Mouse (Mus musculus): ENCODE measurements at regions not wholly inside any gene's neighbourhood (a gene's known extent, or its start where the extent isn't known, plus 50 kb on each side); places are given as distances from the start of the nearest gene placed in this dataset.
"Not testable (repeated sequence)": the region's sequence is repeated elsewhere in the genome, so short reads cannot be mapped to it uniquely, and the experiment has no call there.

DNA sequence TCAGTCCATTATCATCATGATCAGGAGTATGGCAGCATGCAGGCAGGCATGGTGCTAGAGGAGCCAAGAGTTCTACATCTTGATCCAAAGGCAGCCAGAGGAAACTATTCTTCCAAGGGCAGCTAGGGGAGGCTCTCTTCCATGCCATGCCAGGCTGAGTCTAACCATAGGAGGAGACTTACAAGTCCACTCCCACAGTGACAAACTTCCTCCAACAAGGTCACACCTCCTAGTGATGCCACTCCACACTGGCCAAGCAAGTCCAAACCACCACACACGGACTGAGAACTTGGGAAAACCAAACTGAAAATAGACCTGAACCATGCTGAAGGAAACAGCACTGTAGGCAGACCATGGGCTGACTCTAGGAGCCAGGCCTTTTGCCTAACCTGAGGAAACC lies 197.4 kb downstream of the Prex1 start:
- DNase-seq = no peak

GRCm38 (mm10) chr2:166514664-166515063 lies 199.0 kb downstream of the Prex1 start:
- no peak for DNase-seq

- DNase-seq = no peak
These were observed 201.1 kb downstream of the Prex1 start for GRCm38 (mm10) chr2:166512488-166512887.

DNA sequence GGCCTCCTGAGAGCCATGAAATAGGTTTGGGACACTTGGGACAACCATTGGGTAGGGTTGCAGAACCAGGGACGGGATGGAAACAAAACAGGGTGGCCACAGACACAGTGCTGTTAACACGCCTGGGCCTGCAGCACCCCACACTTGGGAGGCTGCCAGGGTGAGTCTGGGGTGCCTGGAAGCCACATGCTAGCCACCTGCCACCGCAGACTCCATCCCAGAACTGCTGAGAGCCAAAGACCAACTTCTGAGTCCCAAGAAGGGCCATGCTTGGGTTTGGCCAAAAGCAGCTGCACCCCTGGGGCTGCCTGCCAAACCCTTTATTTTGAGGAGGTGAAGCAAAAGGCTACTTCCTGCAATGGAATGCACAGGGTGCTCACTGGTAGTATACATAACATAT lies 202.2 kb downstream of the Prex1 start:
- not testable (repeated sequence) for DNase-seq

GRCm38 (mm10) chr2:166510776-166511175 lies 202.9 kb downstream of the Prex1 start:
- no peak for DNase-seq

GRCm38 (mm10) chr2:166509591-166509990 lies 204.0 kb downstream of the Prex1 start:
- DNase-seq = no peak

GRCm38 (mm10) chr2:166508656-166509420 lies 204.8 kb downstream of the Prex1 start:
- DNase-seq = no peak

DNA sequence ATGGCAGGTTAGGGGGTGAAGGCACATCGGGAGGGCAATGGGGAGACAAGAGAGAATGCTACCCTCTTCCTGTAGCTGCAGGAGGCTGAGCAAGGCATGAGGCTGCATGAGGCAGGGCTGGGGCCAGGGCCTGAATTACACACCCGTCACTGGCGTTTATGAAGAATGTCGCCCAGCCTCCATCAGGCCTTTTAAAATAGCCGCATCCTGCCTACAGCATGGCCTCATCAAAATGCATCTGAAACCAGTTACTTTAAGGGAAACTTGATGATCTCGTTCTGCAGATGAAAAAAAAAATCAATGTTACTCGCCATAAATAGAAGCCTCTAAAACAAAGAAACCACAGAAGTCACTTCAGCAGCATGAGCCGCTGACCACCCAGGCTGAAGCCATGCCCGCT lies 208.3 kb downstream of the Prex1 start:
- no peak for DNase-seq

DNA sequence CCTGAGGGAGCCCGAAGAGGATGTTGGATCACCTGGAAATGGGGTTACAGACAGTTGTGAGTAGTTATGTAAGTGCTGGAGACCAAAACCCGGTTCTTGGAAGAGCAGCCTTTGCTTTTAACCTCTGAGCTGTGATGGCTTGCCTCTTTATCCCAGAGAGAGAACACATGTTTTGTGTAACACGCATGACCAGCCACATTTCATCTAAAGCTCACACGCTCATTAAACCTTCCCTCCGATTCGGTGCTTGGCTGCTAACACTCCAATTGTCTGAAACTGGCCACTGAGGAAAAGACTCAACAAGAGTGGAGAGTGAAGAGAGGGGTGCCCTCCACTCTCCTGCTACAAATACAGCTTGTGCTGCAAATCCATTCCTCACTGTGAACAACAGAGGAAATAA lies 210.0 kb downstream of the Prex1 start:
- no peak for DNase-seq

DNA sequence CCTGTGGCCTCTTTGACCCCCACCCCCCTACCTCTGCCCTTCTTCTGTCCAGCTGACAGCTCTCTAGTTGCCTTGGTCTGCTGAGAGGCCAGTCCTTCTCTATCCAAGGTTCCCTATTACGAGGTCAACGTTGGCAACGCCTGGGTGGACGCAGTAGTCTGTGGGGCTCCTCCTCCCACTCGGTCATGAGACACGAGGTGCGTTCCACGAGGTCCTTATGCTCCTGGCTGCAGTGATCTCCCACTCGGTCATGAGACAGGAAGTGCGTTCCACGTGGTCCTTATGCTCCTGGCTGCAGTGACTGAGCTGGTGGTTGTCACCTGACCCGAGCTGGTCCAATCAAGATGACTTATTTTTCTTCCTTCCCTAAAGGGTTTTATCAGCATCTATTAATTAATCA lies 220.7 kb downstream of the Prex1 start:
- DNase-seq = peak; percentile 26

GRCm38 (mm10) chr2:166492421-166492820 lies 221.2 kb downstream of the Prex1 start:
- peak; percentile 18 for DNase-seq

DNA sequence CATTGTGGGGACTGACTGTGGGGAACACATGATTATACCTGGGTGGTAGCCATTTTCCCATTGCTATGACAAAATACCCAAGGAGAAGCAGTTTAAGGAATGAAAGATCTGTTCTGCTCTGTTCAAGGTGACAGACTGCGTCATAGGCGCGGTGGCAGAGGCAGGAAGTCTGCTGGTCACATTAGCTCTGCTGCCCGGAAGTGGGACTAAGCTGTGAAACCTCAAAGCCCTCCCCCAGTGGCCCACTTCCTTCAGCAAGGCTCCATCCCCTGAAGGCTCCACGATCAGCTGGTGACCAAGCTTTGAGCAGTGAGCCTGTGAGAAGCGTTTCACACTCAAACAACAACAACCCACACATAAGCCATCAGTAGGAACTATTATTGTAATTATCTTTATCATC lies 221.8 kb downstream of the Prex1 start:
- no peak for DNase-seq

- DNase-seq = no peak
These were observed 224.4 kb downstream of the Prex1 start for GRCm38 (mm10) chr2:166489041-166489872.

- no peak for DNase-seq
These were observed 225.9 kb downstream of the Prex1 start for GRCm38 (mm10) chr2:166487688-166488087.

- DNase-seq = no peak
These were observed 227.8 kb downstream of the Prex1 start for GRCm38 (mm10) chr2:166485788-166486187.

- DNase-seq = no peak
These were observed 228.3 kb downstream of the Prex1 start for GRCm38 (mm10) chr2:166485361-166485760.

DNA sequence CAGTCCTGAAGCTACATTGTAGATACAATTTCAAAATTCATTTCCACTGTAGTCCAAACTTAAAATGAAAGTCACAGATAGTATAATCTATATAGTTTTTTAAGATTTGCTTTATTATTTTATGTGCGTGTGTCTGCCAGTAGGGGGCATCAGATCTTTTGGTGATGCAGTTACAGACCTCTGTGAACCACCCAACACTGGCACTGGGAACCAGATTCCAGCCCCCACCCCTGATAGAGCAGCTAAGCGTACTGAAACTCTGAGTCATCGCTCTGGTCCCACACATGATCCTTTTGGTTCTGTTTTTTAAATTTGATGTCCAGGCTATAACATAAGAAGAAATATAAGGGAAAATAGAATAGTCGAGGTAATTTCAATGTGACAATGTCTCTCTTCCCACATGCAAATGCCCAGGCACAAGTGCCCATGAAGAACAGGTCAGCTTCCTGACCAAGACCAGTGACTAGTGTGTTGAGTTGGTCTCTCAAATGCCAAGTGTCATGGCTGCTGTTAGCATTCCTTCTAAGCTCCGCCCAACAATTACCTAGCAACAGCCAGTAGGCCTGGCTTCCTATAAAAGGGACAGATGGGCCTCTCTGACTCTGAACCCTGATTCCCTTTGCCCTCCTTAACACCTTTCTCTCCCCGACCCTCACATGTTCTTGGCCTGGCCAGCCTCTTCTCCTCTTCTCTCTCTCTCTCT lies 229.9 kb downstream of the Prex1 start:
- DNase-seq = no peak

DNA sequence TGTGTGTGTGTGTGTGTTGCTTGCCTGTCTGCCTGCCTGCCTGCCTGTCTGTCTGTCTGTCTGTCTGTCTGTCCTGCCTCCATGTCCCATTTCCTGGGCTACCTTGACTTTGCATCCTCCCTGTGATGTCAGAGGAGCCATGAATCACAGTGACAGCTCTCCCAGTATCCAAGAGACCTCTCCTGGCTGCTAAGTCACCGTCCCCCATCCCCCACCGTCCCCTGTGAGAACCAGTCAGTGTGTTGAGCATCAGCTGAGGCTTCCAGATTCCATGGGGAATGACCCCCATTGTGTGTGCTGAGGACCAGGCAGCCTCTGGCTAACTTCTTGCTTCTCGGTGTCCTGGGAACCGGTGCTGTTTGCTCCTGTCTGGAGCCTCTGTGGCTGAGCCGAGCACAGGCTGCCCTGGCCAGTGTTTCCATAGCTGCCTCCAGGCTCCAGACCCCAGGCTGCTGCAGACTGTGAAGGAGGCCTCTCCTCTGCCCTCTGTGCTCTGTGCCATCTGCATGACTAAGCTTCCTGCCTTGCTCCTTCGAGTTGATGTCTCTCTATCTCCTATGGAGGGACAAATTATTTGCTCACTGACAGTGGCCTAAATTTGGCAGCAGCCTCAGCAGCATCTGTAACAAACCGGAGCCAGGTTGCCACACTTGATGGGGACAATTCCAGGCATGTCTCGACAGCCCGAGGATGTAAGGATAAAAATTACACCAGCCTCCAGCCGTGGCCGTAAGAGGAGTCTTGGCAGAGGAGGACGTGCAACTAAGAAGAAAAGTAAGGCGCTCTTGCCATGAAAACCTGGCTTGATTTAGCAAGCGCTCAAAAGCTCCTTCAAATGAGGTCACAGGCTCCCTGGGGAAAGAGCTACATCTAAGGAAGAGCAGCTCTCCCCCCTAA lies 230.7 kb downstream of the Prex1 start:
- no peak for DNase-seq

DNA sequence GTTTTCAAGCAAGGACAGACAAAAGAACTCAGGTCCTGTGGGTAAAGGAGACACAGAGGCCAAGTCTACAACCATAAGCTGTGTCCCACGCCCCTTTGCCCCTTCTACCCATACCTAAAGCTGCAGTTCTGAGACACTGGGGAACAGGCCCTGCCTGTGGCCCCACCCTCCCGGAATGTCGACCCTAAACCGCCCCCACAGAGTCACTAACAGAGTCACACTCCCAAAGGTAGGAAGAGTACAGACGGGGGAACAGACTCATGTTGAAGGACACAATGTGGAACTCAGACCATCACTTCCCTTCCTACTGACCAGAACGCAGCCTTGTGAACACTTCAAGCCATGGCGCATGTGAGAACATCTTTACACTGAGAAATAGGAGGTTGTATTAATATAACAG lies 231.9 kb downstream of the Prex1 start:
- no peak for DNase-seq

DNA sequence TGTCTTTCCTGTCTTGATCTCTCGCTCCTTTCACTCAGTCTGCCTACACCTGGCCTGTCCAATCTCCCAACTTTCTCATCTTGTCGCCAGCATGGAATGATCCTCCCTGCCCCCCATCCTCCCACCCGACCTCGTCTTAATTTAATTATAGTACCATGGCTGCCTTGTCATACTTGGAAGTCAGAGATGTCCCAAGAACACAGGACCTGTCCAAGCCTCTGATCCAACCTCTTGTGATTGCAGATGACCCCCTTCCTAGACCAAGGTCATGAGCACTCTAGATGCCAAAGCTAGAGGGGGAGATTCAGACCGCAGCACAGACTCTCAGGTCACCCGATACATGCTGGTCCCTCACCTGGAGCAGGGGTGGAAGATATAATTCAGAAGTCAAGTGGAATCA lies 232.3 kb downstream of the Prex1 start:
- no peak for DNase-seq

GRCm38 (mm10) chr2:166480883-166481282 lies 232.7 kb downstream of the Prex1 start:
- no peak for DNase-seq

- no peak for DNase-seq
These were observed 236.7 kb downstream of the Prex1 start for GRCm38 (mm10) chr2:166476953-166477352.

DNA sequence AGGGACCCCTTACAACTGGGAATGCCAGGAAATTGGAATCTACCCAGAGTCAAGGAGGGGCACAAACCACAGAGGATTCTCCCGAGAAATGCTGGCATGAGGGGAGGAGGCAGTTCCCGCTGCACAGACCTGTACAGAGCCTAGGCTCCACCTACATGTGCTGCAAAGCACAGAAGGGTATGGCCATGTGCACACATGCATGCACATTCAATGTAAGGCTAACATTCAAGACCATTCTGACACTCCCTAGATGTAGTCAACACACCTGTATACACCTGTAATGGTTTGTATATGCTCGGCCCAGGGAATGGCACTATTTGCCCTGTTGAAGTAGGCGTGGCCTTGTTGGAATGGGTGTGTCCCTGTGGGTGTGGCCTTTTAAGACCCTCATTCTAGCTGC lies 238.0 kb downstream of the Prex1 start:
- DNase-seq = no peak

All from kidney, adult 11 months (tissue).